Mouse (Mus musculus): ENCODE results near the gene Sln. TPM values are rescaled to one million over a fixed set of nuclear protein-coding genes. Genes with fewer than 3 reads are reported as not detected.

Sln gene
- polyA plus RNA-seq, 1 experiment from 2014 or later = 1.1 TPM

DNA sequence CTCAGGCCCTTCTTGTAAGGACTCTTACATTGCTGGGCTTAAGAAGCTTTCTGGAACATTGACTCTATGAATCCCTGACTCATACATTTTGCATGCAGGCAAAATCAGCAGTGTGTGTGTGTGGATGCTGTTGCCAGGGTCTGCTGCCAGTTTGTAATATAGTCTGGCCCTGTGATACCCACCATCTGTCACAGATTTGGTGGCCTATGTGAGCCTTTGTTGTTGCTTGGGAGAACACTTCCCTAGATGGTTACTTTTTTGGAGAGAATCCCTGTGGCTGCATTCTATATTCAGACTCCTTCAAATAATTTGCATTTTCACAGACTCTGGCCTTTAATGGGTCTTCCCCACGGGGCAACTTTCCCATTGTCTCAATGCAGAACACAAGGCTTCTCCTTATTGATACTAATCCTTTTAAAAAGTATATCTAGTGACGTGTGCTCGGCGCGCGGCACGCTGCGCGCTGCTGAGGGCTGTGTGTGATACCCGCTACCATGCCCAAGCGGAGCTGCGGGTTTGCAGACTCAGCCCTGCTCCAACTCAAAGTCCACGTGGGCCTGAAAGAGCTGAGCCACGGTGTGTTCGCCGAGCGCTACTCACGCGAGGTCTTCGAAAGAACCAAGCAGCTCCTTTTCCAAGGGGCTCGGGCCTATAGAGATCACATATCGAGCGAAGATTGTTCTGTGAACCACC is 33.8 kb downstream of the Sln start:
- no peaks in the 10 kb centered on the region for H3K36me3 ChIP-seq (ENCODE audit: control insufficient read depth, insufficient read depth, low read length)
- H3K27ac ChIP-seq (ENCODE audit: low read depth, low read length) = no peak overlapping the region
- no peaks in the 10 kb centered on the region for H3K4me1 ChIP-seq (replicated peaks; ENCODE audit: control insufficient read depth, insufficient read depth, low read length)
- no peaks in the 10 kb centered on the region for H3K27me3 ChIP-seq (ENCODE audit: control insufficient read depth, insufficient read depth, low read length)
- no peak overlapping the region for H3K4me3 ChIP-seq (ENCODE audit: low read depth, low read length)
- H3K9me3 ChIP-seq (ENCODE audit: control insufficient read depth, low read length) = no peaks in the 10 kb centered on the region
- DNase-seq (ENCODE audit: low spot score) = no peak
- WGBS = 91% methylated on average over 23 of the region's 23 CpGs
- no peak for ATAC-seq (ENCODE audit: low FRiP score)
- no peak overlapping the region for H3K4me2 ChIP-seq (replicated peaks; ENCODE audit: low read depth, low read length)
- H3K9ac ChIP-seq (ENCODE audit: low read depth, low read length) = no peak overlapping the region

DNA sequence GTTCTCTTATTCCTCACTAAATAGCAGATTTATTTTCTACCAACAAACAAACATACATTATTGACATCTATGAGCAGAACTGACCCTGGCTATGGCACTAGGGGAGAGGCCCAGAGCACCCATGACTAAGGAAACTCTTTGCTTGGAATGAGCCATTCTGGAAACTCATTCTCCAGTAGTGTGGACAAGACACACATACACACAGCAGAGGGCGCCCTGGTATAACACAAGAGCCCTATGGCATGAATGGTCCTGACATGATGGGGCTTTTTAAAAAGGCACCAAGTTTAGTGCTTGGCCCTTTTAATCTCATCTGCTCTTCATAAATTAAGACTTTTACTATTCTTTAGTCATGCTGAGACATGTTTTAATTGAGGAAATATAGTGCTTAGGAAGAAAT is 40.1 kb downstream of the Sln start:
- Histone ChIP-seq H3K9ac (ENCODE audit: low read depth, low read length) (no peak overlapping the region), H3K4me1 (replicated peaks; ENCODE audit: control insufficient read depth, insufficient read depth, low read length) (no peaks in the 10 kb centered on the region), H3K9me3 (ENCODE audit: control insufficient read depth, low read length) (no peaks in the 10 kb centered on the region), H3K36me3 (ENCODE audit: control insufficient read depth, insufficient read depth, low read length) (no peaks in the 10 kb centered on the region), H3K27ac (ENCODE audit: low read depth, low read length) (no peak overlapping the region), H3K4me3 (ENCODE audit: low read depth, low read length) (no peak overlapping the region), H3K27me3 (ENCODE audit: control insufficient read depth, insufficient read depth, low read length) (no peaks in the 10 kb centered on the region), H3K4me2 (replicated peaks; ENCODE audit: low read depth, low read length) (no peak overlapping the region)
- ATAC-seq (ENCODE audit: low FRiP score) (no peak), DNase-seq (ENCODE audit: low spot score) (peak; percentile 66)
- 0% methylated on average over 1 of the region's 1 CpGs for WGBS

GRCm38 (mm10) chr9:53895827-53896226 is 45.9 kb downstream of the Sln start:
- WGBS = 62% methylated on average over 7 of the region's 7 CpGs

DNA sequence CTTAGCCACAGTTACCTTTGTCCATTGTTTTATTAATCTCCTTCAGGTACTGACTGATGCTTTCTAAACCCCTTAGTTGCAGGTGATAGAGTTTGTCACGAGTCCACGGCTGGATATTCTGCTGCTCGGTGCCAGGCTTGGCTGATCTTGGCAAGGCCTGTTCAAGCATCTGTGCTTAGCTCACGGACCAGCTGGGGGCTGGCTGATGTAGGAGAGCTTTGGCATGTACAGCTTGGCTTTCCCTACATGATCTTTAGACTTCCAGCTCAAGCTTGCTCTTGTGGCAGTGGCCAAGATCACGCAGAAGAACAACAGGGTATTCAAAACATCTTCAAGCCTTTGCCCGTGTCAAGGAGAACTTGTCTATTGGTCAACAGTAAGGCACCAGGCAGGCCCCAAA is 49.9 kb downstream of the Sln start:
- no peak overlapping the region for H3K9ac ChIP-seq (ENCODE audit: low read depth, low read length)
- no peaks in the 10 kb centered on the region for H3K4me1 ChIP-seq (replicated peaks; ENCODE audit: control insufficient read depth, insufficient read depth, low read length)
- no peaks in the 10 kb centered on the region for H3K27me3 ChIP-seq (ENCODE audit: control insufficient read depth, insufficient read depth, low read length)
- no peaks in the 10 kb centered on the region for H3K36me3 ChIP-seq (ENCODE audit: control insufficient read depth, insufficient read depth, low read length)
- no peaks in the 10 kb centered on the region for H3K9me3 ChIP-seq (ENCODE audit: control insufficient read depth, low read length)
- no peak for DNase-seq (ENCODE audit: low spot score)
- 90% methylated on average over 6 of the region's 6 CpGs for WGBS
- no peak overlapping the region for H3K27ac ChIP-seq (ENCODE audit: low read depth, low read length)
- H3K4me3 ChIP-seq (ENCODE audit: low read depth, low read length) = no peak overlapping the region
- H3K4me2 ChIP-seq (replicated peaks; ENCODE audit: low read depth, low read length) = no peak overlapping the region
- no peak for ATAC-seq (ENCODE audit: low FRiP score)

More at GRCm38 (mm10) chr9:53895827-53896226, 45.9 kb downstream of the Sln start:
- no peaks in the 10 kb centered on the region for H3K4me1 ChIP-seq (replicated peaks; ENCODE audit: control insufficient read depth, insufficient read depth, low read length)
- H3K27me3 ChIP-seq (ENCODE audit: control insufficient read depth, insufficient read depth, low read length) = no peaks in the 10 kb centered on the region
- H3K9ac ChIP-seq (ENCODE audit: low read depth, low read length) = no peak overlapping the region
- no peaks in the 10 kb centered on the region for H3K36me3 ChIP-seq (ENCODE audit: control insufficient read depth, insufficient read depth, low read length)
- no peak overlapping the region for H3K4me2 ChIP-seq (replicated peaks; ENCODE audit: low read depth, low read length)
- no peaks in the 10 kb centered on the region for H3K9me3 ChIP-seq (ENCODE audit: control insufficient read depth, low read length)
- no peak overlapping the region for H3K4me3 ChIP-seq (ENCODE audit: low read depth, low read length)
- DNase-seq (ENCODE audit: low spot score) (no peak), ATAC-seq (ENCODE audit: low FRiP score) (no peak)
- no peak overlapping the region for H3K27ac ChIP-seq (ENCODE audit: low read depth, low read length)

DNA sequence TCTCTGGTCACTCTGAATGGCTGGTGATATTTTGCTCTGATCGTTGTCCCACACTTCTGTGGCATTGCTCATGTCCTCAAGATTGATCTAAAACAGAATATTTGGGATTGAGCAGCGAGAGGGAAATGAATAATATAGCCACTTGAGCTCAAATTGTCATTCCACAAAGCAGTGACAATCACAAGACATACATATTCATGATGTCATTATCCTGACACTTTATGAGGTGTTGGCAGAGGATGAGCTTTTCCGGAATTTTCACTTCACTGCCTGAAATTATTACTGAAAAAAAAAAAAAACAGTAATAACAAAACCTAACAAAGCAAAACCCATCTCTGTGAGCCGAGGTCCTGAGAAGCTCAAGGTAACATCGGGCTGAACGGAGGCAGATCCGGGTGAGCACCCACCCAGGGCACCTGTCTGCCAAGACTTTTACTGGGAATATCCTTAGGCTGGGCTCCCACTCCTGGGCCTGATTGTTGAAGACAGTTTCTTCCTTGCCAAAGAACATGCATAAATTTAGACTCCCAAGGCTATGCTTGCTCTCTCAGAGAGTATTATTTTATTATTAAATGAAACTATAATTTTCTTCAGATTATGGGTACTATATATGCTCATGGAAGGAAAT is 53.4 kb downstream of the Sln start:
- Histone ChIP-seq H3K36me3 (ENCODE audit: control insufficient read depth, insufficient read depth, low read length) (no peaks in the 10 kb centered on the region), H3K4me2 (replicated peaks; ENCODE audit: low read depth, low read length) (no peak overlapping the region), H3K27me3 (ENCODE audit: control insufficient read depth, insufficient read depth, low read length) (no peaks in the 10 kb centered on the region), H3K27ac (ENCODE audit: low read depth, low read length) (no peak overlapping the region), H3K4me1 (replicated peaks; ENCODE audit: control insufficient read depth, insufficient read depth, low read length) (no peaks in the 10 kb centered on the region), H3K4me3 (ENCODE audit: low read depth, low read length) (no peak overlapping the region), H3K9me3 (ENCODE audit: control insufficient read depth, low read length) (no peaks in the 10 kb centered on the region), H3K9ac (ENCODE audit: low read depth, low read length) (no peak overlapping the region)
- WGBS = 90% methylated on average over 7 of the region's 7 CpGs
- DNase-seq (ENCODE audit: low spot score) (no peak), ATAC-seq (ENCODE audit: low FRiP score) (no peak)

Other genes starting within 250 kb of the Sln start
- 61.9 and 67.4 TPM in 2 replicates for gene Acat1, start 239.8 kb upstream of the Sln start, polyA plus RNA-seq (2014; fragmentation: Nextera tagmentation; extraction: Ambion mirVana)
- gene Cul5, start 180.2 kb upstream of the Sln start, polyA plus RNA-seq (2014; fragmentation: Nextera tagmentation; extraction: Ambion mirVana) = 50.2 and 54.3 TPM in 2 replicates
- 4.6 and 5.9 TPM in 2 replicates for gene Rab39, start 143.9 kb upstream of the Sln start, polyA plus RNA-seq (2014; fragmentation: Nextera tagmentation; extraction: Ambion mirVana)
- gene Slc35f2, start 78.6 kb upstream of the Sln start, polyA plus RNA-seq (2014; fragmentation: Nextera tagmentation; extraction: Ambion mirVana) = 2.1 and 3.3 TPM in 2 replicates
- gene Elmod1, start 125.1 kb downstream of the Sln start, polyA plus RNA-seq (2014; fragmentation: Nextera tagmentation; extraction: Ambion mirVana) = 2.6 and 3.6 TPM in 2 replicates
- 0.14 and 0.18 TPM in 2 replicates for gene Tnfaip8l3, start 218.2 kb downstream of the Sln start, polyA plus RNA-seq (2014; fragmentation: Nextera tagmentation; extraction: Ambion mirVana)